Mouse (Mus musculus) testis, postnatal 10 days (tissue): ENCODE data around the gene Olfr1231.

ENCODE experiments used
- DNase-seq: peaks from one replicate; pipeline ENCODE4 v3.0.0; 2021; ENCODE audit warnings: low spot score

Gene Olfr1231

DNA sequence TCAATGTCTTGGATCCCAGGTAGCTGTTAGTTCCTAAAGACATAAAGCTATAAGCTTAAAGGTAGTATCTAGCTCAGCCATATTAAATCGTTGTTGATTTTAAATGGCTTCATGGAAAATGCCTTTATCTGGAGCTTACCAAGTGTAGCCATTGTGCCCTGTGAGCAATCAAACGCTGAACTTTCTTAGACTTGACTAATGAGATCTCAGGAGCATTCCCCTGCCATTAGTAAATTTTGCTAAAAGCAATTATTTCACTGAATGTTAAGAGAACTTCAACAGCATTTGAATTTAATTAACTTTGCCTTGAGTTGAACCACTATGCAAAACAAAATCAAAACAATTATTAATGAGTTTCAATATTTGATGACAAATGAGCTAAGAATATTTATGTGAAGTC is at the start of gene Olfr1231:
Gene Olfr1231, minus strand, starts transcription at position 101 of the 400 bp plus-strand sequence.
- no peak for DNase-seq

DNA sequence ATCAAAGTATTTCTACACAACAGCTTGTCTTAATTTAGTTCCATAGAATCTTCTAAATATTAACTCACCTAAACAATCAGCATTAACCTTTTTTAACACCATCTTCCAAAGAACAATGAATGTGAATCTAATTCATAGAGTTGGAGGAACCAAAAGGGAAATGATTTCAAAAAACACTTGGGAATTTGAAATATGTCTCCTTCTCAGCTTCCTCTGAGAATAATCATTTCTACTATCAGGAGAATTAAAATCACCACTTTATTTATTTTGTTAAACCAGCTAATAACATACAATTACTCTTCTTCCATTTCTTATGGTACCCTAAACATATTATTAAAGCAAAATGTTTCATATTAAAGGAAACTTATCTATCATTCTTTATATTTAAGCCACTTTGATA is 35.4 kb upstream of the Olfr1231 start, which contains the start of gene Olfr1233:
Gene Olfr1233, minus strand, starts transcription at position 101 of the 400 bp plus-strand sequence.
- DNase-seq: no peak

DNA sequence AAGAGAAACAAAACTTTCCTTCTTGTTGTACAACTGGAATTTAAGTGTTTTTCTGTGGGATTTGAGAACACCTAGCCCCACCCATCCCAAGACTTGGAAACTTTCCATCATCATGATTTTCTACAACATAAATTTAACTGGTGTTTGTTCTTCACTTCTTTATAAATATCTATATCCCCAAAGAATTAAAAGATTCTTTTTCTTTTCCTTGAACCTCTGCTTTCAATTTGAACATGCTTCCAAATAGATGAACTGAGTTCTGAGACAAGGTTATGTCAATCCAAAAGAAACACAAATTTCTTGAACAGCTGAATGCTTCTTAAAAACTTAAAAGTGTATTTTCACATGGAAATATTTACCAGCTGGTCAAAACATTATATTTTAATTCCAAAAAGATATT is 22.7 kb upstream of the Olfr1231 start, which contains the start of gene Olfr1232:
Gene Olfr1232, minus strand, starts transcription at position 101 of the 400 bp plus-strand sequence.
- DNase-seq: no peak

DNA sequence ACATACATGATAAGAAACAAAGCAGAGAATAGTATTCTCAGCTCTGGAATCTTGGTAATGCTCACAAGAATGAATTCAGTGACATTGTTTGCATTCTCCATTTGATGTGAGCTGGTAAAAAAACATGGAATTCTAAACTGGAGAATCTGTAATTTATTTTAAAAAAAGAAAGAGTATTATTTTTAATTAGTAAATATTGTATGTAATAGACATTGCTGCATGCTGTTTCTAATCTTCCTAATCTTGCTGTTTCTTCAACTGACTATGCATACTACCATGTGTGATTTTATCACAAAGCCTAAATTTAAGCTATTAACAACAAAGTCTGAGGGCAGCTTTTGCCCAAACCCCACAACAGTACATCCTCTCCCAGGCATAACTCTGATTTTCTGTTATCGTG is 9.7 kb downstream of the Olfr1231 start, which contains the start of gene Olfr1230:
Gene Olfr1230, minus strand, starts transcription at position 101 of the 400 bp plus-strand sequence.
- DNase-seq: no peak

DNA sequence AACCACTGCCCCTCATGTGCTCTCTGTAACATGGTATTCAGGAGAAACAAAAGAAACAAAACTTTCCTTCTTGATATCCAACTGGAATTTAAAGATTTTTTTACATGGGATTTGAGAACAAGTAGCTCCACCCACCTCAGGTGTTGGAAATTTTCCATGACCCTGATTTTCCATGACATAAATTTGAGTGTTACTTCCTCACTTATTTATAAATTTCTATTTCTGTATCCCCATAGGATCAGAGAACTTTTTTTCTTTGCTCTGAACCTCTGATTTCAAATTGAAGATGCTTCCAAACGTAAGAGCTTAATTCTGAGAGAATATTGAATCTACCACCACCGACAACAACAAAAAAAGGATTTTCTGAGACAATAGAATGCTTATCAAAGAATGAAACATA is 19.0 kb downstream of the Olfr1231 start, which contains the start of gene Olfr1229:
Gene Olfr1229, minus strand, starts transcription at position 101 of the 400 bp plus-strand sequence.
- no peak for DNase-seq

DNA sequence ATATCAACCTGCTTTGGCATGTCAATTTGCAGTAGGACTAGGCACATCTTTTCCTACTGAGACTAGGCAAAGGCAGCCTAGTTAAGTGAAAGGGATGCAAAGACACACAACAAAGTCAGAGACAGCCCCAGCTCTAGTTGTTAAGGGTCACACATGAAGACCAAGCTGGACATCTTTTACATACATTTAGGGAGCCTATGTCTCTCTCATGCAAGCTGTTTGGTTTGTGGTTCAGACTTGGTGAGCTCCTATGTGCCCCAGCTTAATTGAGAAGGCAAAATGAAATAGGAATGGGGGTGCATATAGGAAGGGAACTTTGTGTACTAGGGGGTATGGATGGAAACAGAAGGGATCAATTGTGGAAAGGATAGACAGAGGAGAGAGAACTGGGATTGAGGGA is 52.9 kb downstream of the Olfr1231 start, which contains the start of gene Olfr1228:
Gene Olfr1228, minus strand, starts transcription at position 101 of the 400 bp plus-strand sequence.
- DNase-seq: no peak
